ENCODE assay signal across 8 mouse cellular contexts in genomic region chr8:88288622-88289242, GRCm38 (mm10). TPM values are rescaled to one million over a fixed set of nuclear protein-coding genes. Genes with fewer than 3 reads are reported as not detected.
A peak's percentile ranks its signal among the peaks of the same experiment; 100 is the strongest.
DNase-seq lines count a peak whose midpoint lies in the region; ATAC-seq lines count a peak whose summit lies in the region.

No protein-coding gene starts in this region.

- WGBS in heart, embryonic 12.5 days, result 53% methylated on average over 12 of the region's 12 CpGs

- DNase-seq in heart, adult 18-20 months, result peak; percentile 53 to 60
- peak; percentile 52 for DNase-seq in c-Kit-positive CD71-positive TER-119-positive erythroid progenitor cells, embryonic 14.5 days (ENCODE audit: low spot score)
- DNase-seq in layer of hippocampus, adult 8-10 months (ENCODE audit: low spot score in 2 of 2), result no peak
- no peak for DNase-seq in layer of hippocampus, adult 9-11 months
- no peak for DNase-seq in embryo, embryonic 10 days (ENCODE audit: low spot score)

- no peaks in the 10 kb centered on the region for H3K36me3 ChIP-seq in heart, embryonic 12.5 days

- no peak overlapping the region for H3K9ac ChIP-seq in heart, embryonic 12.5 days

- ATAC-seq in heart, embryonic 12.5 days (ENCODE audit: insufficient number of reproducible peaks, low FRiP score), result no peak
- ATAC-seq in inflammation-experienced regulatory T-cells, adult 6 months, result peak; percentile 81
- peak; percentile 63 for ATAC-seq in neutrophil, adult 5-6 weeks (ENCODE audit: extremely low read depth, insufficient number of reproducible peaks, low FRiP score, poor library complexity, severe bottlenecking)

- no peaks in the 10 kb centered on the region for H3K9me3 ChIP-seq in heart, embryonic 12.5 days (replicated peaks)

- no peak overlapping the region for H3K4me3 ChIP-seq in heart, embryonic 12.5 days

- no peak overlapping the region for H3K4me2 ChIP-seq in heart, embryonic 12.5 days

- peaks cover 3% of the 10 kb centered on the region; the same call in 1 of the 2 replicates for H3K27me3 ChIP-seq in heart, embryonic 12.5 days (replicated peaks)

- peaks cover 38% of the 10 kb centered on the region for H3K4me1 ChIP-seq in heart, embryonic 12.5 days (replicated peaks)

- no peak overlapping the region for H3K27ac ChIP-seq in heart, embryonic 12.5 days (ENCODE audit: poor library complexity, severe bottlenecking)

RNA-seq across cellular contexts. Expression of gene Adcy7, which starts 16.5 kb away (rescaled TPM):
- total RNA-seq in heart, adult 18-20 months (2021), result 1 to 10 TPM; 4.6 to 6.4 TPM
- polyA plus RNA-seq in heart, embryonic 12.5 days (2016; fragmentation: Nextera tagmentation; extraction: Ambion mirVana), result 3.8 and 4.1 TPM in 2 replicates
- polyA plus RNA-seq in inflammation-experienced regulatory T-cells, adult 6 months (2017; shearing (Covaris generic)), result 100 to 1,000 TPM in 1 of 3 experiments, 10 to 100 TPM in 2; 93.6 to 134 (median 97.2) TPM
- total RNA-seq in neutrophil, adult 5-6 weeks (2017), result 106 and 107 TPM in 2 replicates
- 1 to 10 TPM; 2.7 to 7.4 (median 4.5) TPM for total RNA-seq in layer of hippocampus, adult 8-10 months (2022)

Comparison
In these comparisons a context has a peak if more than half of its experiments do, and no peak if none do; other contexts are left out.
1. DNase-seq: peak in heart, adult 18-20 months (2 of 2) and c-Kit-positive CD71-positive TER-119-positive erythroid progenitor cells, embryonic 14.5 days (single experiment); none in layer of hippocampus, adult 8-10 months (0 of 2), layer of hippocampus, adult 9-11 months (single experiment) and embryo, embryonic 10 days (single experiment).
2. RNA of gene Adcy7, which starts 16.5 kb away (total RNA-seq): 106 to 107 TPM in neutrophil, adult 5-6 weeks; 4.6 to 6.4 TPM in heart, adult 18-20 months and 2.7 to 7.4 TPM in layer of hippocampus, adult 8-10 months; every median in the first group is over 10 times any median in the second.